In genomic region chr4:84088166-84088565, GRCm38 (mm10) we compare ENCODE assay signal across 11 mouse cellular contexts.
DNase-seq lines count a peak whose midpoint lies in the region; ATAC-seq and TF ChIP-seq lines count a peak whose summit lies in the region.
"Had no signal": no experiment of that assay in that cellular context is flagged by ENCODE, and none has a peak within 500 bp of the region (broad histone marks: within the 10 kb centered on the region; RNA-seq: fewer than 3 reads in every experiment).

No protein-coding gene starts in this region.

- no peak overlapping the region for H3K9ac ChIP-seq in intestine, embryonic 16.5 days (ENCODE audit: low read depth, low read length)
- H3K9ac ChIP-seq in hindbrain, embryonic 14.5 days: no peak overlapping the region
- H3K9ac ChIP-seq: neural tube, embryonic 13.5 days had no signal

- peak overlapping the region; percentile 91 for H3K27ac ChIP-seq in gastrocnemius, adult 2 months
- no peak overlapping the region for H3K27ac ChIP-seq in intestine, embryonic 16.5 days (ENCODE audit: low read length)
- H3K27ac ChIP-seq in hindbrain, embryonic 14.5 days: no peak overlapping the region
- H3K27ac ChIP-seq: neural tube, embryonic 13.5 days had no signal

- no peaks in the 10 kb centered on the region for H3K9me3 ChIP-seq in intestine, embryonic 16.5 days (ENCODE audit: control insufficient read depth, low read length)
- no peaks in the 10 kb centered on the region for H3K9me3 ChIP-seq in hindbrain, embryonic 14.5 days (ENCODE audit: control insufficient read depth, low read length)
- H3K9me3 ChIP-seq: neural tube, embryonic 13.5 days had no signal

- peak; percentile 94 for DNase-seq in NIH3T3 (ENCODE audit: low read depth)
- DNase-seq in gastrocnemius, adult 2 months: peak; percentile 82
- DNase-seq in lung, postnatal 4 days: peak; percentile 20 to 39
- no peak for DNase-seq in embryo, embryonic 10.5 days (ENCODE audit: low spot score)
- DNase-seq in spleen, postnatal 36 days (ENCODE audit: low spot score in 2 of 2): no peak
- DNase-seq in retina, embryonic 14.5 days (ENCODE audit: low spot score): no peak
- DNase-seq in hindbrain, embryonic 14.5 days (ENCODE audit: low spot score): no peak
- DNase-seq: cerebellum, adult 11-12 months; thymus, postnatal 14 days had no signal

- no peak overlapping the region for H3K4me2 ChIP-seq in intestine, embryonic 16.5 days (ENCODE audit: low read depth, low read length)
- H3K4me2 ChIP-seq in hindbrain, embryonic 14.5 days (replicated peaks): no peak overlapping the region
- H3K4me2 ChIP-seq: neural tube, embryonic 13.5 days had no signal

- TF ChIP-seq CTCF in gastrocnemius, adult 2 months (IDR thresholded peaks at IDR 0.05): no peak

- WGBS in intestine, embryonic 16.5 days: 60% methylated on average over 12 of the region's 12 CpGs
- WGBS in hindbrain, embryonic 14.5 days: 86% methylated on average over 12 of the region's 12 CpGs

- H3K27me3 ChIP-seq in intestine, embryonic 16.5 days (replicated peaks; ENCODE audit: control insufficient read depth, insufficient read depth, low read length): no peaks in the 10 kb centered on the region
- H3K27me3 ChIP-seq in hindbrain, embryonic 14.5 days (ENCODE audit: control insufficient read depth, insufficient read depth, low read length): no peaks in the 10 kb centered on the region
- H3K27me3 ChIP-seq: neural tube, embryonic 13.5 days had no signal

- H3K36me3 ChIP-seq in intestine, embryonic 16.5 days (ENCODE audit: control insufficient read depth, insufficient read depth, low read length): no peaks in the 10 kb centered on the region
- H3K36me3 ChIP-seq in hindbrain, embryonic 14.5 days (replicated peaks; ENCODE audit: control insufficient read depth, insufficient read depth): no peaks in the 10 kb centered on the region
- H3K36me3 ChIP-seq: neural tube, embryonic 13.5 days had no signal

- intact Hi-C loops in gastrocnemius, adult 2 months (cut with DNase I): loop anchor here (10.0 kb wide), 1 partner anchor 457 kb away; no protein-coding TSS in a partner anchor

- ATAC-seq in intestine, embryonic 16.5 days: peak; percentile 65
- ATAC-seq in hindbrain, embryonic 14.5 days (ENCODE audit: low FRiP score): no peak

- 0 out of 2 replicates have a peak, but pooled peaks cover 6% of the 10 kb centered on the region for H3K4me1 ChIP-seq in intestine, embryonic 16.5 days (ENCODE audit: control insufficient read depth, insufficient read depth, low read length)
- no peaks in the 10 kb centered on the region for H3K4me1 ChIP-seq in hindbrain, embryonic 14.5 days (replicated peaks; ENCODE audit: control insufficient read depth, insufficient read depth, low read length)

- peak overlapping the region; percentile 72 for H3K4me3 ChIP-seq in gastrocnemius, adult 2 months
- H3K4me3 ChIP-seq in intestine, embryonic 16.5 days (ENCODE audit: low read length): no peak overlapping the region
- H3K4me3 ChIP-seq in hindbrain, embryonic 14.5 days (replicated peaks; ENCODE audit: low read length): no peak overlapping the region
- H3K4me3 ChIP-seq: neural tube, embryonic 13.5 days had no signal

Comparison
In these comparisons a context has a peak if more than half of its experiments do, and no peak if none do; other contexts are left out.
1. DNase-seq: peak in NIH3T3 (single experiment), gastrocnemius, adult 2 months (single experiment) and lung, postnatal 4 days (2 of 2); none in embryo, embryonic 10.5 days (single experiment), spleen, postnatal 36 days (0 of 2), retina, embryonic 14.5 days (single experiment) and hindbrain, embryonic 14.5 days (single experiment).